ENCODE assay signal across 8 mouse cellular contexts in genomic region chr13:97241787-97242280, GRCm38 (mm10). TPM values are rescaled to one million over a fixed set of nuclear protein-coding genes. Genes with fewer than 3 reads are reported as not detected.
DNase-seq lines count a peak whose midpoint lies in the region; ATAC-seq and TF ChIP-seq lines count a peak whose summit lies in the region.

No protein-coding gene starts in this region.

- no peak for DNase-seq in kidney, adult 11 months
- no peak for DNase-seq in right cerebral cortex, postnatal 14 days
- no peak for DNase-seq in frontal cortex, postnatal 10 days (ENCODE audit: low spot score in 2 of 2)
- no peak for DNase-seq in frontal cortex, postnatal 36 days (ENCODE audit: low spot score in 2 of 2)

- peak overlapping the region; percentile 94 for H3K9ac ChIP-seq in kidney, embryonic 16.5 days (replicated peaks; ENCODE audit: low read length)
- H3K9ac ChIP-seq in hindbrain, embryonic 13.5 days: peak overlapping the region; percentile 97
- peak overlapping the region; percentile 87 for H3K9ac ChIP-seq in midbrain, embryonic 15.5 days

- WGBS in kidney, embryonic 16.5 days: under 1% methylated on average over 20 of the region's 20 CpGs
- under 1% methylated on average over 20 of the region's 20 CpGs for WGBS in hindbrain, embryonic 13.5 days
- WGBS in midbrain, embryonic 15.5 days: under 1% methylated on average over 20 of the region's 20 CpGs

- no peaks in the 10 kb centered on the region for H3K27me3 ChIP-seq in kidney, embryonic 16.5 days (ENCODE audit: insufficient read depth, low read length)
- no peaks in the 10 kb centered on the region for H3K27me3 ChIP-seq in hindbrain, embryonic 13.5 days
- H3K27me3 ChIP-seq in midbrain, embryonic 15.5 days (replicated peaks): no peaks in the 10 kb centered on the region

- H3K4me2 ChIP-seq in kidney, embryonic 16.5 days (replicated peaks; ENCODE audit: low read depth, low read length): peak overlapping the region; percentile 77
- peak overlapping the region; percentile 83 for H3K4me2 ChIP-seq in hindbrain, embryonic 13.5 days
- peak overlapping the region; percentile 78 for H3K4me2 ChIP-seq in midbrain, embryonic 15.5 days

- peak overlapping the region; percentile 91 for H3K27ac ChIP-seq in kidney, embryonic 16.5 days (ENCODE audit: low read length)
- H3K27ac ChIP-seq in bone marrow macrophage, adult 2 months (ENCODE audit: insufficient read depth, low read depth, low read length): peak overlapping the region; percentile 81
- peak overlapping the region; percentile 98 for H3K27ac ChIP-seq in hindbrain, embryonic 13.5 days
- peak overlapping the region; percentile 92 for H3K27ac ChIP-seq in midbrain, embryonic 15.5 days

- no peak for TF ChIP-seq CTCF in bone marrow macrophage, adult 2 months (IDR thresholded peaks at IDR 0.05; ENCODE audit: low read depth, low read length)

- no peaks in the 10 kb centered on the region for H3K9me3 ChIP-seq in kidney, embryonic 16.5 days (ENCODE audit: low read length)
- H3K9me3 ChIP-seq in hindbrain, embryonic 13.5 days: no peaks in the 10 kb centered on the region
- no peaks in the 10 kb centered on the region for H3K9me3 ChIP-seq in midbrain, embryonic 15.5 days

- H3K4me3 ChIP-seq in kidney, embryonic 16.5 days (ENCODE audit: low read length): peak overlapping the region; percentile 93
- peak overlapping the region; percentile 97 for H3K4me3 ChIP-seq in bone marrow macrophage, adult 2 months (ENCODE audit: insufficient read depth, low read length)
- H3K4me3 ChIP-seq in hindbrain, embryonic 13.5 days: peak overlapping the region; percentile 96
- peak overlapping the region; percentile 79 for H3K4me3 ChIP-seq in midbrain, embryonic 15.5 days

- H3K4me1 ChIP-seq in kidney, embryonic 16.5 days (ENCODE audit: insufficient read depth, low read length): peaks cover 65% of the 10 kb centered on the region
- H3K4me1 ChIP-seq in bone marrow macrophage, adult 2 months (ENCODE audit: control insufficient read depth, insufficient read depth, low read length): peaks cover 9% of the 10 kb centered on the region
- H3K4me1 ChIP-seq in hindbrain, embryonic 13.5 days (replicated peaks): peaks cover 76% of the 10 kb centered on the region
- H3K4me1 ChIP-seq in midbrain, embryonic 15.5 days: peaks cover 63% of the 10 kb centered on the region

- no peak for ATAC-seq in kidney, embryonic 16.5 days (ENCODE audit: low FRiP score, low TSS enrichment)
- ATAC-seq in hindbrain, embryonic 13.5 days (ENCODE audit: low FRiP score): no peak
- ATAC-seq in midbrain, embryonic 15.5 days (replicated peaks): no peak

- peaks cover 21% of the 10 kb centered on the region for H3K36me3 ChIP-seq in kidney, embryonic 16.5 days (ENCODE audit: insufficient read depth, low read length)
- H3K36me3 ChIP-seq in hindbrain, embryonic 13.5 days: peaks cover 20% of the 10 kb centered on the region
- H3K36me3 ChIP-seq in midbrain, embryonic 15.5 days (replicated peaks): peaks cover 12% of the 10 kb centered on the region; the same call in 1 of the 2 replicates

- no peak for TF ChIP-seq POLR2A in bone marrow macrophage, adult 2 months (IDR thresholded peaks at IDR 0.05; ENCODE audit: borderline replicate concordance, low read depth, low read length)

RNA-seq across cellular contexts. Expression of gene Enc1, which starts 0.9 kb away (rescaled TPM):
- polyA plus RNA-seq in kidney, embryonic 16.5 days (2015; fragmentation: Nextera tagmentation; extraction: Ambion mirVana): 13.7 and 14.3 TPM in 2 replicates
- 9.2 and 10.7 TPM in 2 replicates for polyA plus RNA-seq in bone marrow macrophage, adult 2 months (2012; ENCODE audit: insufficient read depth, insufficient read length, missing spikeins)
- polyA plus RNA-seq in hindbrain, embryonic 13.5 days (2015; fragmentation: Nextera tagmentation; extraction: Ambion mirVana): 59.2 and 62.1 TPM in 2 replicates
- 76.1 and 81.9 TPM in 2 replicates for polyA plus RNA-seq in midbrain, embryonic 15.5 days (2015; fragmentation: Nextera tagmentation; extraction: Ambion mirVana)

RNA-seq across cellular contexts. Expression of gene Hexb, which starts 43.7 kb away (rescaled TPM):
- polyA plus RNA-seq in kidney, embryonic 16.5 days (2015; fragmentation: Nextera tagmentation; extraction: Ambion mirVana): 40.3 and 44.6 TPM in 2 replicates
- 312 and 325 TPM in 2 replicates for polyA plus RNA-seq in bone marrow macrophage, adult 2 months (2012; ENCODE audit: insufficient read depth, insufficient read length, missing spikeins)
- polyA plus RNA-seq in hindbrain, embryonic 13.5 days (2015; fragmentation: Nextera tagmentation; extraction: Ambion mirVana): 37.3 and 40.1 TPM in 2 replicates
- polyA plus RNA-seq in midbrain, embryonic 15.5 days (2015; fragmentation: Nextera tagmentation; extraction: Ambion mirVana): 35.8 and 43.1 TPM in 2 replicates
